Mouse (Mus musculus) heart, embryonic 11.5 days (tissue): ENCODE measurements around the gene Ufsp2. TPM values are rescaled to one million over a fixed set of nuclear protein-coding genes. Genes with fewer than 3 reads are reported as not detected.

Experiments
- ATAC-seq: fragments of 200-750 bp; cut with Nextera tagmentation; replicated peaks from 2 replicates; pipeline ENCODE4 v1.8.0; 2017; ENCODE audit warnings: moderate library complexity; ENCODE audit not compliant: insufficient number of reproducible peaks, low FRiP score, low TSS enrichment
- H3K27ac ChIP-seq: fragments of 300-500 bp; sonication (generic); 2 replicates; pipeline ENCODE4 v1.5.1; 2014; ENCODE audit warnings: mild to moderate bottlenecking, low read depth, low read length
- H3K27me3 ChIP-seq: fragments of 300-500 bp; sonication (generic); 2 replicates; pipeline ENCODE4 v1.6.1; 2014; ENCODE audit warnings: mild to moderate bottlenecking, low read length, mixed read lengths; ENCODE audit not compliant: control insufficient read depth, insufficient read depth
- H3K36me3 ChIP-seq: fragments of 300-500 bp; sonication (generic); 2 replicates; pipeline ENCODE4 v1.6.1; 2014; ENCODE audit warnings: mild to moderate bottlenecking, low read length, moderate library complexity, mixed read lengths; ENCODE audit not compliant: control insufficient read depth, insufficient read depth
- H3K4me1 ChIP-seq: fragments of 300-500 bp; sonication (generic); 2 replicates; pipeline ENCODE4 v1.6.1; 2014; ENCODE audit warnings: low read length; ENCODE audit not compliant: control insufficient read depth, insufficient read depth
- H3K4me2 ChIP-seq: fragments of 300-500 bp; sonication (generic); 2 replicates; pipeline ENCODE4 v1.6.1; 2014; ENCODE audit warnings: mild to moderate bottlenecking, moderate library complexity
- H3K4me3 ChIP-seq: fragments of 300-500 bp; sonication (generic); 2 replicates; pipeline ENCODE4 v1.5.1; 2014; ENCODE audit warnings: low read depth, low read length
- H3K9ac ChIP-seq: fragments of 300-500 bp; sonication (generic); 2 replicates; pipeline ENCODE4 v1.6.1; 2014; ENCODE audit warnings: mild to moderate bottlenecking, low read depth, low read length, moderate library complexity
- H3K9me3 ChIP-seq: fragments of 300-500 bp; sonication (generic); replicated peaks from 2 replicates; pipeline ENCODE4 v1.6.1; 2016; ENCODE audit warnings: low read length; ENCODE audit not compliant: control insufficient read depth
- WGBS: fragments of 180-500 bp; shearing (Covaris S2); extraction: QIAGEN DNeasy Blood & Tissue Kit; methylation state at CpG from one replicate; pipeline ENCODE4 v1.1.7; 2014; ENCODE audit not compliant: insufficient replicate concordance; 5-methylcytosine and 5-hydroxymethylcytosine counted together
- polyA plus RNA-seq: library from polyadenylated mRNA; unstranded; fragments of >200 nt; fragmentation: Nextera tagmentation; extraction: Ambion mirVana; gene quantifications from 2 replicates; pipeline ENCODE4 v1.2.1, GENCODE M21; 2014

The Ufsp2 gene
- polyA plus RNA-seq, 1 experiment from 2014 or later = 62.0 TPM

GRCm38 (mm10) chr8:45986665-45987064 lies 11.3 kb downstream of the Ufsp2 start:
- H3K9ac ChIP-seq = no peak overlapping the region
- H3K27ac ChIP-seq = no peak overlapping the region
- H3K27me3 ChIP-seq = no peaks in the 10 kb centered on the region
- no peak overlapping the region for H3K4me2 ChIP-seq
- H3K36me3 ChIP-seq = 0 out of 2 replicates have a peak, but pooled peaks cover 3% of the 10 kb centered on the region
- H3K4me3 ChIP-seq = no peak overlapping the region
- no peaks in the 10 kb centered on the region for H3K9me3 ChIP-seq
- WGBS = 79% methylated on average over 3 of the region's 3 CpGs
- ATAC-seq = no peak
- no peaks in the 10 kb centered on the region for H3K4me1 ChIP-seq

- Histone ChIP-seq H3K4me1 (no peaks in the 10 kb centered on the region), H3K27ac (no peak overlapping the region), H3K4me2 (no peak overlapping the region), H3K9me3 (no peaks in the 10 kb centered on the region), H3K27me3 (no peaks in the 10 kb centered on the region), H3K9ac (no peak overlapping the region), H3K36me3 (0 out of 2 replicates have a peak, but pooled peaks cover 3% of the 10 kb centered on the region), H3K4me3 (no peak overlapping the region)
- 49% methylated on average over 2 of the region's 2 CpGs for WGBS
- no peak for ATAC-seq
Measured at GRCm38 (mm10) chr8:45988189-45988588, 12.9 kb downstream of the Ufsp2 start.

GRCm38 (mm10) chr8:45990631-45991310 lies 15.4 kb downstream of the Ufsp2 start:
- Histone ChIP-seq H3K9me3 (no peaks in the 10 kb centered on the region), H3K36me3 (peaks cover 11% of the 10 kb centered on the region), H3K9ac (no peak overlapping the region), H3K4me3 (no peak overlapping the region), H3K27ac (no peak overlapping the region), H3K27me3 (no peaks in the 10 kb centered on the region), H3K4me1 (no peaks in the 10 kb centered on the region), H3K4me2 (no peak overlapping the region)
- 90% methylated on average over 4 of the region's 4 CpGs for WGBS
- no peak for ATAC-seq

GRCm38 (mm10) chr8:45994111-45994510 lies 18.8 kb downstream of the Ufsp2 start:
- WGBS = 93% methylated on average over 2 of the region's 2 CpGs
- Histone ChIP-seq H3K4me2 (no peak overlapping the region), H3K4me1 (no peaks in the 10 kb centered on the region)

GRCm38 (mm10) chr8:45995576-45995975 lies 20.2 kb downstream of the Ufsp2 start:
- H3K4me1 ChIP-seq = peaks cover 3% of the 10 kb centered on the region; the same call in 1 of the 2 replicates
- no peak overlapping the region for H3K4me3 ChIP-seq
- H3K9ac ChIP-seq = no peak overlapping the region
- 87% methylated on average over 3 of the region's 3 CpGs for WGBS
- ATAC-seq = no peak
- peaks cover 13% of the 10 kb centered on the region for H3K36me3 ChIP-seq
- H3K27me3 ChIP-seq = no peaks in the 10 kb centered on the region
- no peak overlapping the region for H3K27ac ChIP-seq
- no peaks in the 10 kb centered on the region for H3K9me3 ChIP-seq
- H3K4me2 ChIP-seq = no peak overlapping the region

More at GRCm38 (mm10) chr8:45994111-45994510, 18.8 kb downstream of the Ufsp2 start:
- Histone ChIP-seq H3K9ac (no peak overlapping the region), H3K36me3 (peaks cover 13% of the 10 kb centered on the region), H3K4me3 (no peak overlapping the region), H3K27me3 (no peaks in the 10 kb centered on the region), H3K9me3 (no peaks in the 10 kb centered on the region), H3K27ac (no peak overlapping the region)
- no peak for ATAC-seq

GRCm38 (mm10) chr8:45998228-45998627 lies 22.9 kb downstream of the Ufsp2 start:
- no peak overlapping the region for H3K27ac ChIP-seq
- peaks cover 13% of the 10 kb centered on the region for H3K36me3 ChIP-seq
- H3K4me3 ChIP-seq = no peak overlapping the region
- H3K4me2 ChIP-seq = peak overlapping the region; percentile 31
- no peak overlapping the region for H3K9ac ChIP-seq
- H3K4me1 ChIP-seq = peaks cover 5% of the 10 kb centered on the region; the same call in 1 of the 2 replicates
- no peaks in the 10 kb centered on the region for H3K27me3 ChIP-seq
- H3K9me3 ChIP-seq = no peaks in the 10 kb centered on the region
- ATAC-seq = no peak
- 79% methylated on average over 2 of the region's 2 CpGs for WGBS

GRCm38 (mm10) chr8:45999138-45999783 lies 23.9 kb downstream of the Ufsp2 start, which contains the start of gene Lrp2bp:
Lrp2bp (plus strand) TSS chr8:45999303.
- peaks cover 8% of the 10 kb centered on the region for H3K36me3 ChIP-seq
- H3K9me3 ChIP-seq = no peaks in the 10 kb centered on the region
- peak; percentile 29; the same call in 1 of the 2 replicates for ATAC-seq
- H3K4me3 ChIP-seq = peak within 1 kb of the TSS; percentile 58
- H3K4me2 ChIP-seq = peak within 1 kb of the TSS; percentile 86
- WGBS = 5% methylated on average over 22 of the region's 22 CpGs
- peak within 1 kb of the TSS; percentile 96 for H3K27ac ChIP-seq
- H3K27me3 ChIP-seq = no peaks in the 10 kb centered on the region
- H3K4me1 ChIP-seq = peaks cover 5% of the 10 kb centered on the region; the same call in 1 of the 2 replicates
- H3K9ac ChIP-seq = peak within 1 kb of the TSS; percentile 74

GRCm38 (mm10) chr8:45999784-46000705 lies 24.7 kb downstream of the Ufsp2 start:
- H3K4me2 ChIP-seq = peak overlapping the region; percentile 86
- peak overlapping the region; percentile 96 for H3K27ac ChIP-seq
- peak overlapping the region; percentile 58 for H3K4me3 ChIP-seq
- H3K36me3 ChIP-seq = peaks cover 8% of the 10 kb centered on the region
- 6% methylated on average over 53 of the region's 55 CpGs for WGBS
- peak overlapping the region; percentile 74 for H3K9ac ChIP-seq
- H3K4me1 ChIP-seq = peaks cover 5% of the 10 kb centered on the region; the same call in 1 of the 2 replicates
- no peaks in the 10 kb centered on the region for H3K27me3 ChIP-seq
- peak; percentile 99 for ATAC-seq
- no peaks in the 10 kb centered on the region for H3K9me3 ChIP-seq
